Mouse (Mus musculus): ENCODE results near the gene Clcnkb. TPM values are rescaled to one million over a fixed set of nuclear protein-coding genes. Genes with fewer than 3 reads are reported as not detected.
A peak's percentile ranks its signal among the peaks of the same experiment; 100 is the strongest.

Clcnkb gene
- polyA plus RNA-seq, 1 experiment from 2014 or later = not detected

GRCm38 (mm10) chr4:141459766-141460165 is 44.0 kb upstream of the Clcnkb start:
- H3K9ac ChIP-seq (ENCODE audit: low read length) = 0 out of 2 replicates have a peak overlapping the region, but pooled peaks have one; percentile 13
- H3K4me2 ChIP-seq (replicated peaks; ENCODE audit: low read depth) = no peak overlapping the region
- peak overlapping the region; percentile 85 for H3K27ac ChIP-seq (replicated peaks)
- no peak for DNase-seq (ENCODE audit: low spot score)
- ATAC-seq (ENCODE audit: low FRiP score, low TSS enrichment) = no peak
- TF ChIP-seq CTCF (IDR thresholded peaks at IDR 0.05; ENCODE audit: low read depth) (no peak), EP300 (optimal IDR thresholded peaks at IDR 0.05) (no peak)
- no peak overlapping the region for H3K4me3 ChIP-seq (ENCODE audit: low read depth, low read length)
- H3K4me1 ChIP-seq (replicated peaks; ENCODE audit: control insufficient read depth, insufficient read depth) = peaks cover 2% of the 10 kb centered on the region; the same call in 1 of the 2 replicates
- no peaks in the 10 kb centered on the region for H3K9me3 ChIP-seq (ENCODE audit: control insufficient read depth, low read length)
- H3K36me3 ChIP-seq (ENCODE audit: control insufficient read depth, insufficient read depth, low read length) = peaks cover 14% of the 10 kb centered on the region
- no peaks in the 10 kb centered on the region for H3K27me3 ChIP-seq (ENCODE audit: control insufficient read depth, insufficient read depth, low read length)
- 85% methylated on average over 9 of the region's 9 CpGs for WGBS

DNA sequence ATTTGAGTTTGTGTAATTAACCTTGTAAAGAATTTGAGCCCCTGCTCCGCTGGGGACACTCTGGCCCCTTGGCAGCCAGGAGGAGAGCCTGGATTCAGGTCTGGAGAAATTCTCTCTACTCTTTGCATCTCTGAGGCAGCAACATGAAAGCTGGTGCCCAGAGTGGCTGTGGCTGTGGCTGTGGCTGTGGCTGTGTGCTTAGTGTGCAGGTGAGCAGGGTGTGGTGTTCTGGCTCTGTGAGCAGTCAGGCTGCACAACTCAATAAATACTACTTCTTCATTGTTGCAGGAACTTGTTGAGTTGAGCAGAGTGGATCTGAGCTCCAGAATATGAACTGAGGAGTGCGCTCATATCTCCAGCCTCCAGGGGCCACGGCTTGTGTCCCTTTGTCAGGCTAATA is 43.1 kb upstream of the Clcnkb start:
- H3K4me1 ChIP-seq (replicated peaks; ENCODE audit: control insufficient read depth, insufficient read depth) = peaks cover 2% of the 10 kb centered on the region; the same call in 1 of the 2 replicates
- TF ChIP-seq CTCF (IDR thresholded peaks at IDR 0.05; ENCODE audit: low read depth) (no peak), EP300 (optimal IDR thresholded peaks at IDR 0.05) (no peak)
- H3K9me3 ChIP-seq (ENCODE audit: control insufficient read depth, low read length) = no peaks in the 10 kb centered on the region
- 47% methylated on average over 3 of the region's 3 CpGs for WGBS
- no peak overlapping the region for H3K4me2 ChIP-seq (replicated peaks; ENCODE audit: low read depth)
- DNase-seq (ENCODE audit: low spot score) (peak; percentile 57), ATAC-seq (ENCODE audit: low FRiP score, low TSS enrichment) (peak; percentile 59)
- peak overlapping the region; percentile 85 for H3K27ac ChIP-seq (replicated peaks)
- H3K36me3 ChIP-seq (ENCODE audit: control insufficient read depth, insufficient read depth, low read length) = peaks cover 9% of the 10 kb centered on the region
- H3K9ac ChIP-seq (ENCODE audit: low read length) = peak overlapping the region; percentile 45; the same call in 1 of the 2 replicates
- H3K27me3 ChIP-seq (ENCODE audit: control insufficient read depth, insufficient read depth, low read length) = no peaks in the 10 kb centered on the region
- H3K4me3 ChIP-seq (ENCODE audit: low read depth, low read length) = no peak overlapping the region

GRCm38 (mm10) chr4:141458236-141458635 is 42.4 kb upstream of the Clcnkb start:
- TF ChIP-seq CTCF (IDR thresholded peaks at IDR 0.05; ENCODE audit: low read depth) = no peak
- TF ChIP-seq EP300 (optimal IDR thresholded peaks at IDR 0.05) = peak; percentile 36
- Histone ChIP-seq H3K9ac (ENCODE audit: low read length) (peak overlapping the region; percentile 45), H3K4me3 (ENCODE audit: low read depth, low read length) (no peak overlapping the region), H3K4me1 (replicated peaks; ENCODE audit: control insufficient read depth, insufficient read depth) (peaks cover 2% of the 10 kb centered on the region; the same call in 1 of the 2 replicates), H3K27me3 (ENCODE audit: control insufficient read depth, insufficient read depth, low read length) (no peaks in the 10 kb centered on the region), H3K9me3 (ENCODE audit: control insufficient read depth, low read length) (no peaks in the 10 kb centered on the region), H3K4me2 (replicated peaks; ENCODE audit: low read depth) (no peak overlapping the region), H3K27ac (replicated peaks) (peak overlapping the region; percentile 85), H3K36me3 (ENCODE audit: control insufficient read depth, insufficient read depth, low read length) (peaks cover 6% of the 10 kb centered on the region)
- WGBS = 15% methylated on average over 7 of the region's 7 CpGs
- DNase-seq (ENCODE audit: low spot score) = peak; percentile 66
- ATAC-seq (ENCODE audit: low FRiP score, low TSS enrichment) = peak; percentile 70

DNA sequence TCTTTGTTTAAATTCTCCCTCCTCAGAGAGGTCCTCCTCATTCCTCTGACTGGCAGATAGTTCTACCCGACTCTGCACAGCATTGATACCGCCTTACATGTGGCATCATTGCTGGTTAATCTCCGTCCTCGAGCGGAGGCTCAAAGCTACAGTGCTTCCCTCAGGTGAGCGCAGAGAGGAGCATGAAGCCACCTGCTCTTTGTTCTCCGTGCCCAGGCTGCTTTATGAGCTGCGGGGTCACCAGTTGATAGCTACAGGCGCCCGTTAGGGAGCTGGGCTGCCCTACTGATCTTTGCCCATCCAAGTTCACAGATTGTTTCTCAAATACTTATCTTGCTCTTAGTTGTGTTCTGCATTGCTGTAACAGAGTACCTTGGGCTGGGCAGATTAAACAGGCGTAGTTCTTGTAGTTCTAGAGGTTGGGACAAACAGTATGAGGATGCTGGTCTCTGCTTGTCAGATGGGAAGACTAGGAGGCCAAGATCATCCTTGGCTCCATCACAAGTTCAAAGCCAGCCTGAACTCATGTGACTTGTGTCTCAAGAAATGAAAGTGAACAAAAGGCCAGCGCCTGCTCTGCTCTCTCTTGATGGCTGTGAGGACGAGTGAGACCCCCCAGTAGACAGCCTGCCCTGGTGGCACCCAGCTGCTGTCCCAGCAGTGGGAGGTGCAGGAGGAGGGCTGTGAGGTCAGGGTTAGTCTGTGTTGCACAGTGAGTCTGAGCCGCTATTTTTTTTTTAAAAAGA is 40.6 kb upstream of the Clcnkb start:
- peaks cover 6% of the 10 kb centered on the region for H3K36me3 ChIP-seq (ENCODE audit: control insufficient read depth, insufficient read depth, low read length)
- no peak overlapping the region for H3K4me2 ChIP-seq (replicated peaks; ENCODE audit: low read depth)
- 89% methylated on average over 14 of the region's 14 CpGs for WGBS
- H3K27ac ChIP-seq (replicated peaks) = no peak overlapping the region
- H3K9ac ChIP-seq (ENCODE audit: low read length) = no peak overlapping the region
- no peaks in the 10 kb centered on the region for H3K27me3 ChIP-seq (ENCODE audit: control insufficient read depth, insufficient read depth, low read length)
- H3K4me3 ChIP-seq (ENCODE audit: low read depth, low read length) = no peak overlapping the region
- ATAC-seq (ENCODE audit: low FRiP score, low TSS enrichment) = no peak
- H3K4me1 ChIP-seq (replicated peaks; ENCODE audit: control insufficient read depth, insufficient read depth) = no peaks in the 10 kb centered on the region; the same call in 1 of the 2 replicates
- DNase-seq (ENCODE audit: low spot score) = no peak
- TF ChIP-seq EP300 (optimal IDR thresholded peaks at IDR 0.05) (no peak), CTCF (IDR thresholded peaks at IDR 0.05; ENCODE audit: low read depth) (no peak)
- no peaks in the 10 kb centered on the region for H3K9me3 ChIP-seq (ENCODE audit: control insufficient read depth, low read length)

GRCm38 (mm10) chr4:141455526-141455925 is 39.7 kb upstream of the Clcnkb start:
- Histone ChIP-seq H3K4me2 (replicated peaks; ENCODE audit: low read depth) (no peak overlapping the region), H3K9me3 (ENCODE audit: control insufficient read depth, low read length) (no peaks in the 10 kb centered on the region), H3K27me3 (ENCODE audit: control insufficient read depth, insufficient read depth, low read length) (no peaks in the 10 kb centered on the region), H3K4me3 (ENCODE audit: low read depth, low read length) (no peak overlapping the region), H3K27ac (replicated peaks) (peak overlapping the region; percentile 77; the same call in 1 of the 2 replicates), H3K9ac (ENCODE audit: low read length) (no peak overlapping the region), H3K4me1 (replicated peaks; ENCODE audit: control insufficient read depth, insufficient read depth) (no peaks in the 10 kb centered on the region), H3K36me3 (ENCODE audit: control insufficient read depth, insufficient read depth, low read length) (peaks cover 6% of the 10 kb centered on the region)
- 65% methylated on average over 4 of the region's 4 CpGs for WGBS
- DNase-seq (ENCODE audit: low spot score) (no peak), ATAC-seq (ENCODE audit: low FRiP score, low TSS enrichment) (no peak)
- TF ChIP-seq CTCF (IDR thresholded peaks at IDR 0.05; ENCODE audit: low read depth) (no peak), EP300 (optimal IDR thresholded peaks at IDR 0.05) (no peak)

Data from stomach, postnatal 0 days (tissue).